Mouse (Mus musculus): ENCODE results near the gene Npy4r.

DNA sequence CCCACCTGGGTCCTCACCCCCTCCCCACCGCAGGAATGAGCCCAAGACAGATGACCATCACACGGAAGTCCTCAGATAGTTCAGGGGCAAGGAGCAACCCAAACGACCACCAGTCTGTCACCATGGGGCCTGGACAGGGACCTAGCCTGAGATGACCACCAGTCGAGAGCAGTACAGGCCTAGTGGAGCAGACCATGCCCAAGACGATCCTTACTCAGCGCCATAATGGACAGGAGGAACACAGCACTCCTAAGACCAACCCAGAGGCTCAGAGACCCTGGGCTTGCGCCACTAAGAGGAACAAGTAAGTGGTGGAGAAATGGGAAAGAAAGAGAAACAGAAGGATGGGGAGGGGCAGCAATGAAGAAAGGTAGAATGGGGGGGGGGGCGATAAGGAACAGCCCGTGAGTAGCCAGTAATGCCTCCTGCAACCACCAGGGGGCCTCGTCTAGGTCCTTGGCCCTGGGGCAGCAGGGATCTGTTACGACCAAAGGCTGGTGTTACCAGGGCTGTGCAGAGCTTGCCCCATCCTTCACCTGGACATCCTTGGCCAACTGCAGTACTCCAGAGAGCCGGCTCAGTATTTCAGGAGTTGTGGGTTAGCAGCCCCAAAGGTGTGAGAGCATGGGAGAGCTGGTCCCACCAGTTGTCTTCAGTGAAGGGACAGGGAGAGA, 45.8 kb downstream of the Npy4r start:
- TF ChIP-seq CTCF (IDR thresholded peaks at IDR 0.05; ENCODE audit: low read depth) (peak; percentile 73), EP300 (IDR thresholded peaks at IDR 0.05; ENCODE audit: low read depth) (no peak)
